Mouse (Mus musculus): Measurements from ENCODE around the gene Abhd2.

The Abhd2 gene

GRCm38 (mm10) chr7:79387991-79388390, 115.0 kb downstream of the Abhd2 start:
- DNase-seq: no peak

GRCm38 (mm10) chr7:79388671-79389206, 115.7 kb downstream of the Abhd2 start:
- DNase-seq: no peak

GRCm38 (mm10) chr7:79390141-79390708, 117.2 kb downstream of the Abhd2 start:
- DNase-seq: no peak

GRCm38 (mm10) chr7:79391471-79391870, 118.5 kb downstream of the Abhd2 start:
- DNase-seq: no peak

- peak; percentile 93 for DNase-seq
Measured at GRCm38 (mm10) chr7:79391883-79392649, 119.1 kb downstream of the Abhd2 start, which contains the start of gene Fanci. Gene Fanci, plus strand, starts transcription at chr7:79391929.

GRCm38 (mm10) chr7:79392860-79393513, 120.0 kb downstream of the Abhd2 start:
- DNase-seq: no peak

- no peak for DNase-seq
Measured at GRCm38 (mm10) chr7:79393924-79394323, 120.9 kb downstream of the Abhd2 start.

GRCm38 (mm10) chr7:79394666-79395065, 121.7 kb downstream of the Abhd2 start:
- DNase-seq: no peak

GRCm38 (mm10) chr7:79395186-79395585, 122.2 kb downstream of the Abhd2 start:
- no peak for DNase-seq

GRCm38 (mm10) chr7:79397446-79397963, 124.5 kb downstream of the Abhd2 start:
- no peak for DNase-seq

GRCm38 (mm10) chr7:79398426-79398825, 125.4 kb downstream of the Abhd2 start:
- DNase-seq: no peak

GRCm38 (mm10) chr7:79398971-79399370, 126.0 kb downstream of the Abhd2 start:
- no peak for DNase-seq

- no peak for DNase-seq
Measured at GRCm38 (mm10) chr7:79400296-79400695, 127.3 kb downstream of the Abhd2 start.

- no peak for DNase-seq
Measured at GRCm38 (mm10) chr7:79414449-79415375, 141.7 kb downstream of the Abhd2 start.
